ENCODE assay signal across 16 mouse cellular contexts in genomic region chr7:29989031-29989430, GRCm38 (mm10). TPM values are rescaled to one million over a fixed set of nuclear protein-coding genes. Genes with fewer than 3 reads are reported as not detected.
DNase-seq lines count a peak whose midpoint lies in the region; ATAC-seq and TF ChIP-seq lines count a peak whose summit lies in the region.
"Had no signal": no experiment of that assay in that cellular context is flagged by ENCODE, and none has a peak within 500 bp of the region (broad histone marks: within the 10 kb centered on the region; RNA-seq: fewer than 3 reads in every experiment).

No protein-coding gene starts in this region.

- TF ChIP-seq CTCF in layer of hippocampus, adult 2 months (conservative IDR thresholded peaks at IDR 0.05) = no peak

- H3K27ac ChIP-seq in kidney, embryonic 16.5 days (ENCODE audit: low read length) = no peak overlapping the region
- H3K27ac ChIP-seq in liver, embryonic 12.5 days = no peak overlapping the region
- peak overlapping the region; percentile 18; the same call in 1 of the 2 replicates for H3K27ac ChIP-seq in stomach, embryonic 16.5 days (ENCODE audit: low read length)
- no peak overlapping the region for H3K27ac ChIP-seq in layer of hippocampus, adult 2 months
- H3K27ac ChIP-seq: embryonic facial prominence, embryonic 13.5 days; forebrain, embryonic 15.5 days had no signal

- H3K9me3 ChIP-seq in kidney, embryonic 16.5 days (ENCODE audit: low read length) = no peaks in the 10 kb centered on the region
- 0 out of 2 replicates have a peak, but pooled peaks cover 3% of the 10 kb centered on the region for H3K9me3 ChIP-seq in liver, embryonic 12.5 days (replicated peaks)
- no peaks in the 10 kb centered on the region for H3K9me3 ChIP-seq in stomach, embryonic 16.5 days (replicated peaks; ENCODE audit: control insufficient read depth, low read length)
- H3K9me3 ChIP-seq: embryonic facial prominence, embryonic 13.5 days; forebrain, embryonic 15.5 days; heart, embryonic 12.5 days had no signal

- H3K27me3 ChIP-seq in kidney, embryonic 16.5 days (ENCODE audit: insufficient read depth, low read length) = no peaks in the 10 kb centered on the region
- H3K27me3 ChIP-seq in liver, embryonic 12.5 days (replicated peaks) = no peaks in the 10 kb centered on the region
- no peaks in the 10 kb centered on the region for H3K27me3 ChIP-seq in stomach, embryonic 16.5 days (ENCODE audit: control insufficient read depth, insufficient read depth, low read length)
- H3K27me3 ChIP-seq: embryonic facial prominence, embryonic 13.5 days; forebrain, embryonic 15.5 days; heart, embryonic 12.5 days had no signal

- H3K4me1 ChIP-seq in kidney, embryonic 16.5 days (ENCODE audit: insufficient read depth, low read length) = peaks cover 6% of the 10 kb centered on the region
- H3K4me1 ChIP-seq in liver, embryonic 12.5 days = peaks cover 23% of the 10 kb centered on the region
- peaks cover 9% of the 10 kb centered on the region; the same call in 1 of the 2 replicates for H3K4me1 ChIP-seq in stomach, embryonic 16.5 days (ENCODE audit: control insufficient read depth, insufficient read depth, low read length)

- WGBS in kidney, embryonic 16.5 days = 87% methylated on average over 11 of the region's 11 CpGs
- WGBS in liver, embryonic 12.5 days (ENCODE audit: insufficient replicate concordance) = 75% methylated on average over 11 of the region's 11 CpGs
- WGBS in stomach, embryonic 16.5 days = 68% methylated on average over 11 of the region's 11 CpGs

- peak; percentile 27 for DNase-seq in kidney, adult 18-20 months
- peak; percentile 43 for DNase-seq in kidney, postnatal 10 days
- DNase-seq in layer of hippocampus, adult 11-12 months (ENCODE audit: low spot score) = no peak
- DNase-seq in thymus, postnatal 4 days = no peak
- DNase-seq in layer of hippocampus, adult 2 months (ENCODE audit: low spot score in 2 of 2) = no peak
- DNase-seq: adrenal gland, postnatal 25 days; gastrocnemius, postnatal 25 days; lung, adult 2 months; thymus, adult 2 months had no signal

- peaks cover 48% of the 10 kb centered on the region for H3K36me3 ChIP-seq in kidney, embryonic 16.5 days (ENCODE audit: insufficient read depth, low read length)
- H3K36me3 ChIP-seq in liver, embryonic 12.5 days = peaks cover 70% of the 10 kb centered on the region
- H3K36me3 ChIP-seq in stomach, embryonic 16.5 days (ENCODE audit: control insufficient read depth, insufficient read depth, low read length) = peaks cover 40% of the 10 kb centered on the region

- ATAC-seq in kidney, embryonic 16.5 days (ENCODE audit: low FRiP score, low TSS enrichment) = no peak
- peak; percentile 64 for ATAC-seq in liver, embryonic 12.5 days
- ATAC-seq in stomach, embryonic 16.5 days (ENCODE audit: insufficient read depth, low FRiP score) = peak; percentile 80; the same call in 1 of the 2 replicates
- ATAC-seq: forebrain, embryonic 15.5 days; inflammation-experienced regulatory T-cells, adult 6 months had no signal

- no peak overlapping the region for H3K4me2 ChIP-seq in kidney, embryonic 16.5 days (replicated peaks; ENCODE audit: low read depth, low read length)
- H3K4me2 ChIP-seq in liver, embryonic 12.5 days = no peak overlapping the region
- no peak overlapping the region for H3K4me2 ChIP-seq in stomach, embryonic 16.5 days (ENCODE audit: low read depth, low read length)
- H3K4me2 ChIP-seq: embryonic facial prominence, embryonic 13.5 days; forebrain, embryonic 15.5 days; heart, embryonic 12.5 days had no signal

- no peak overlapping the region for H3K9ac ChIP-seq in kidney, embryonic 16.5 days (replicated peaks; ENCODE audit: low read length)
- no peak overlapping the region for H3K9ac ChIP-seq in liver, embryonic 12.5 days
- H3K9ac ChIP-seq in stomach, embryonic 16.5 days (ENCODE audit: low read length) = no peak overlapping the region
- H3K9ac ChIP-seq: embryonic facial prominence, embryonic 13.5 days; forebrain, embryonic 15.5 days; heart, embryonic 12.5 days had no signal

- H3K4me3 ChIP-seq in kidney, embryonic 16.5 days (ENCODE audit: low read length) = no peak overlapping the region
- H3K4me3 ChIP-seq in liver, embryonic 12.5 days = no peak overlapping the region
- no peak overlapping the region for H3K4me3 ChIP-seq in stomach, embryonic 16.5 days (replicated peaks; ENCODE audit: low read length)
- H3K4me3 ChIP-seq in layer of hippocampus, adult 2 months = no peak overlapping the region
- H3K4me3 ChIP-seq: embryonic facial prominence, embryonic 13.5 days; forebrain, embryonic 15.5 days; heart, embryonic 12.5 days had no signal

RNA-seq across cellular contexts. Expression of gene Zfp568, which starts 5.3 kb away (rescaled TPM):
- polyA plus RNA-seq in kidney, embryonic 16.5 days (2015; fragmentation: Nextera tagmentation; extraction: Ambion mirVana) = 15.8 and 16.5 TPM in 2 replicates
- polyA plus RNA-seq in liver, embryonic 12.5 days (2016; fragmentation: Nextera tagmentation; extraction: Ambion mirVana) = 13.4 and 14.2 TPM in 2 replicates
- polyA plus RNA-seq in stomach, embryonic 16.5 days (2015; fragmentation: Nextera tagmentation; extraction: Ambion mirVana) = 14.0 and 14.9 TPM in 2 replicates
- 1 to 10 TPM; 3.1 to 3.6 TPM for total RNA-seq in layer of hippocampus, adult 2 months (2021)

RNA-seq across cellular contexts. Expression of gene Zfp74, which starts 35.1 kb away (rescaled TPM):
- 11.4 and 14.2 TPM in 2 replicates for polyA plus RNA-seq in kidney, embryonic 16.5 days (2015; fragmentation: Nextera tagmentation; extraction: Ambion mirVana)
- 3.6 and 4.8 TPM in 2 replicates for polyA plus RNA-seq in liver, embryonic 12.5 days (2016; fragmentation: Nextera tagmentation; extraction: Ambion mirVana)
- 8.1 and 8.8 TPM in 2 replicates for polyA plus RNA-seq in stomach, embryonic 16.5 days (2015; fragmentation: Nextera tagmentation; extraction: Ambion mirVana)
- 10 to 100 TPM; 17.0 to 17.5 TPM for total RNA-seq in layer of hippocampus, adult 2 months (2021)

Comparison
In these comparisons a context has a peak if more than half of its experiments do, and no peak if none do; other contexts are left out.
1. DNase-seq: peak in kidney, adult 18-20 months (single experiment) and kidney, postnatal 10 days (single experiment); none in layer of hippocampus, adult 11-12 months (single experiment), thymus, postnatal 4 days (single experiment) and layer of hippocampus, adult 2 months (0 of 2).